Mouse (Mus musculus): Measurements from ENCODE around the gene Dynlrb2. TPM values are rescaled to one million over a fixed set of nuclear protein-coding genes. Genes with fewer than 3 reads are reported as not detected.

Dynlrb2 gene
- polyA plus RNA-seq, 1 experiment from 2014 or later = 15.4 TPM

Other genes with a start within 250 kb of the Dynlrb2 start
- gene Cdyl2, start 228.0 kb downstream of the Dynlrb2 start, polyA plus RNA-seq (2015; fragmentation: Nextera tagmentation; extraction: Ambion mirVana) = 12.1 and 13.6 TPM in 2 replicates